8 mouse cellular contexts compared by ENCODE assay signal in genomic region chr11:59227604-59228121, GRCm38 (mm10). TPM values are rescaled to one million over a fixed set of nuclear protein-coding genes. Genes with fewer than 3 reads are reported as not detected.
DNase-seq lines count a peak whose midpoint lies in the region; ATAC-seq and TF ChIP-seq lines count a peak whose summit lies in the region.

No protein-coding gene starts in this region.

- WGBS in hindbrain, embryonic 13.5 days = under 1% methylated on average over 50 of the region's 51 CpGs

- peak; percentile 86 for ATAC-seq in hindbrain, embryonic 13.5 days (ENCODE audit: low FRiP score)

- DNase-seq in layer of hippocampus, adult 11-12 months (ENCODE audit: low spot score) = peak; percentile 31
- DNase-seq in layer of hippocampus, postnatal 10 days (ENCODE audit: low spot score in 2 of 2) = no peak
- no peak for DNase-seq in adrenal gland, adult 2 months
- DNase-seq in layer of hippocampus, adult 9-11 months = no peak
- no peak for DNase-seq in left cerebral cortex, postnatal 4 days

- H3K9me3 ChIP-seq in hindbrain, embryonic 13.5 days = no peaks in the 10 kb centered on the region
- no peaks in the 10 kb centered on the region for H3K9me3 ChIP-seq in megakaryocyte, embryonic 14.5 days

- no peak for TF ChIP-seq CTCF in cortical plate, adult 2 months (IDR thresholded peaks at IDR 0.05; ENCODE audit: extremely low read depth, insufficient read depth, low read length)

- peak overlapping the region; percentile 55 for H3K4me3 ChIP-seq in cortical plate, adult 2 months (ENCODE audit: insufficient read depth, low read length)
- H3K4me3 ChIP-seq in hindbrain, embryonic 13.5 days = peak overlapping the region; percentile 96
- H3K4me3 ChIP-seq in megakaryocyte, embryonic 14.5 days (replicated peaks) = peak overlapping the region; percentile 92

- peaks cover 5% of the 10 kb centered on the region for H3K4me1 ChIP-seq in cortical plate, adult 2 months (ENCODE audit: control insufficient read depth, insufficient read depth, low read length)
- H3K4me1 ChIP-seq in hindbrain, embryonic 13.5 days (replicated peaks) = peaks cover 51% of the 10 kb centered on the region
- H3K4me1 ChIP-seq in megakaryocyte, embryonic 14.5 days = peaks cover 69% of the 10 kb centered on the region

- intact Hi-C loops in left cerebral cortex, postnatal 4 days (cut with DNase I) = no loop called here

- H3K9ac ChIP-seq in hindbrain, embryonic 13.5 days = peak overlapping the region; percentile 99

- H3K4me2 ChIP-seq in hindbrain, embryonic 13.5 days = peak overlapping the region; percentile 95

- no peak for TF ChIP-seq POLR2A in cortical plate, adult 2 months (IDR thresholded peaks at IDR 0.05; ENCODE audit: extremely low read depth, insufficient read depth, low read length)

- no peaks in the 10 kb centered on the region for H3K36me3 ChIP-seq in hindbrain, embryonic 13.5 days
- H3K36me3 ChIP-seq in megakaryocyte, embryonic 14.5 days (replicated peaks; ENCODE audit: low read length) = peaks cover 21% of the 10 kb centered on the region

- H3K27ac ChIP-seq in cortical plate, adult 2 months (ENCODE audit: insufficient read depth, low read length) = peak overlapping the region; percentile 96
- peak overlapping the region; percentile 97 for H3K27ac ChIP-seq in hindbrain, embryonic 13.5 days

- H3K27me3 ChIP-seq in hindbrain, embryonic 13.5 days = no peaks in the 10 kb centered on the region
- H3K27me3 ChIP-seq in megakaryocyte, embryonic 14.5 days (replicated peaks) = peaks cover 4% of the 10 kb centered on the region

RNA-seq across cellular contexts. Expression of gene Arf1, which starts 0.4 kb away (rescaled TPM):
- total RNA-seq in layer of hippocampus, postnatal 10 days (2021) = 100 to 1,000 TPM; 445 to 470 TPM
- polyA plus RNA-seq in cortical plate, adult 2 months (2012; rRNA removed) = 569 and 571 TPM in 2 replicates
- 622 and 633 TPM in 2 replicates for polyA plus RNA-seq in hindbrain, embryonic 13.5 days (2015; fragmentation: Nextera tagmentation; extraction: Ambion mirVana)
- polyA plus RNA-seq in megakaryocyte, embryonic 14.5 days (2012; ENCODE audit: insufficient read depth, low replicate concordance) = 222 and 240 TPM in 2 replicates
- total RNA-seq in adrenal gland, adult 2 months (2021) = 100 to 1,000 TPM; 436 to 451 TPM
- polyA plus RNA-seq in adrenal gland, adult 2 months (2012; rRNA removed) = 456 and 530 TPM in 2 replicates
- 100 to 1,000 TPM; 389 TPM for total RNA-seq in left cerebral cortex, postnatal 4 days (2021)

RNA-seq across cellular contexts. Expression of gene 2310033P09Rik, which starts 19.5 kb away (rescaled TPM):
- 10 to 100 TPM; 24.7 to 25.5 TPM for total RNA-seq in layer of hippocampus, postnatal 10 days (2021)
- 29.5 and 31.0 TPM in 2 replicates for polyA plus RNA-seq in cortical plate, adult 2 months (2012; rRNA removed)
- polyA plus RNA-seq in hindbrain, embryonic 13.5 days (2015; fragmentation: Nextera tagmentation; extraction: Ambion mirVana) = 30.0 and 32.9 TPM in 2 replicates
- polyA plus RNA-seq in megakaryocyte, embryonic 14.5 days (2012; ENCODE audit: insufficient read depth, low replicate concordance) = 11.5 and 33.5 TPM in 2 replicates
- 10 to 100 TPM; 22.5 to 26.0 TPM for total RNA-seq in adrenal gland, adult 2 months (2021)
- 14.1 and 15.1 TPM in 2 replicates for polyA plus RNA-seq in adrenal gland, adult 2 months (2012; rRNA removed)
- 10 to 100 TPM; 15.5 to 18.6 TPM for total RNA-seq in left cerebral cortex, postnatal 4 days (2021)

RNA-seq across cellular contexts. Expression of gene Mrpl55, which starts 25.4 kb away (rescaled TPM):
- total RNA-seq in layer of hippocampus, postnatal 10 days (2021) = 10 to 100 TPM; 39.6 to 40.9 TPM
- 53.6 and 57.1 TPM in 2 replicates for polyA plus RNA-seq in cortical plate, adult 2 months (2012; rRNA removed)
- 92.9 and 96.8 TPM in 2 replicates for polyA plus RNA-seq in hindbrain, embryonic 13.5 days (2015; fragmentation: Nextera tagmentation; extraction: Ambion mirVana)
- 22.0 and 34.5 TPM in 2 replicates for polyA plus RNA-seq in megakaryocyte, embryonic 14.5 days (2012; ENCODE audit: insufficient read depth, low replicate concordance)
- total RNA-seq in adrenal gland, adult 2 months (2021) = 10 to 100 TPM; 47.5 to 61.8 TPM
- 56.4 and 64.8 TPM in 2 replicates for polyA plus RNA-seq in adrenal gland, adult 2 months (2012; rRNA removed)
- total RNA-seq in left cerebral cortex, postnatal 4 days (2021) = 10 to 100 TPM; 28.8 to 33.5 TPM

RNA-seq across cellular contexts. Expression of gene Guk1, which starts 35.7 kb away (rescaled TPM):
- 100 to 1,000 TPM; 123 to 125 TPM for total RNA-seq in layer of hippocampus, postnatal 10 days (2021)
- polyA plus RNA-seq in cortical plate, adult 2 months (2012; rRNA removed) = 278 and 287 TPM in 2 replicates
- 177 and 182 TPM in 2 replicates for polyA plus RNA-seq in hindbrain, embryonic 13.5 days (2015; fragmentation: Nextera tagmentation; extraction: Ambion mirVana)
- 19.3 TPM in 1 of 2 replicates, not detected in the other for polyA plus RNA-seq in megakaryocyte, embryonic 14.5 days (2012; ENCODE audit: insufficient read depth, low replicate concordance)
- 10 to 100 TPM; 48.2 to 72.0 TPM for total RNA-seq in adrenal gland, adult 2 months (2021)
- 80.0 and 95.2 TPM in 2 replicates for polyA plus RNA-seq in adrenal gland, adult 2 months (2012; rRNA removed)
- 100 to 1,000 TPM in 1 of 2 experiments, 10 to 100 TPM in 1; 93.9 to 107 TPM for total RNA-seq in left cerebral cortex, postnatal 4 days (2021)

RNA-seq across cellular contexts. Expression of gene Gjc2, which starts 44.6 kb away (rescaled TPM):
- 1 to 10 TPM; 1.8 to 2.8 TPM for total RNA-seq in layer of hippocampus, postnatal 10 days (2021)
- polyA plus RNA-seq in cortical plate, adult 2 months (2012; rRNA removed) = 24.8 and 32.3 TPM in 2 replicates
- 0.14 and 0.17 TPM in 2 replicates for polyA plus RNA-seq in hindbrain, embryonic 13.5 days (2015; fragmentation: Nextera tagmentation; extraction: Ambion mirVana)
- 0.03 TPM in 1 of 2 replicates, not detected in the other for polyA plus RNA-seq in megakaryocyte, embryonic 14.5 days (2012; ENCODE audit: insufficient read depth, low replicate concordance)
- 1 to 10 TPM in 1 of 2 experiments, under 1 TPM in 1; 0.29 to 1.5 TPM for total RNA-seq in adrenal gland, adult 2 months (2021)
- 3.0 TPM in 2 replicates for polyA plus RNA-seq in adrenal gland, adult 2 months (2012; rRNA removed)
- under 1 TPM; 0.86 to 0.89 TPM for total RNA-seq in left cerebral cortex, postnatal 4 days (2021)
